Mouse (Mus musculus) neural tube, embryonic 14.5 days (tissue): ENCODE data around the gene Celf2. TPM values are rescaled to one million over a fixed set of nuclear protein-coding genes. Genes with fewer than 3 reads are reported as not detected.

Source experiments
- ATAC-seq: fragments of 200-750 bp; cut with Nextera tagmentation; 2 replicates; pipeline ENCODE4 v1.8.0; 2017; ENCODE audit warnings: low read depth, mild to moderate bottlenecking, moderate TSS enrichment, moderate library complexity
- H3K27ac ChIP-seq: fragments of 300-500 bp; sonication (generic); 2 replicates; pipeline ENCODE4 v1.5.1; 2014; ENCODE audit warnings: low read depth, mild to moderate bottlenecking, control low read depth, low read length, moderate library complexity, mixed read lengths
- H3K27me3 ChIP-seq: fragments of 300-500 bp; sonication (generic); 2 replicates; pipeline ENCODE4 v1.6.1; 2014; ENCODE audit warnings: low read length; ENCODE audit not compliant: control insufficient read depth, insufficient read depth
- H3K36me3 ChIP-seq: fragments of 300-500 bp; sonication (generic); 2 replicates; pipeline ENCODE4 v1.6.1; 2014; ENCODE audit warnings: low read length, mixed read lengths; ENCODE audit not compliant: control insufficient read depth, insufficient read depth
- H3K4me1 ChIP-seq: fragments of 300-500 bp; sonication (generic); 2 replicates; pipeline ENCODE4 v1.6.1; 2014; ENCODE audit warnings: low read length; ENCODE audit not compliant: control insufficient read depth, insufficient read depth
- H3K4me2 ChIP-seq: fragments of 300-500 bp; sonication (generic); 2 replicates; pipeline ENCODE4 v1.6.1; 2014; ENCODE audit warnings: mild to moderate bottlenecking, low read depth, low read length, control low read depth
- H3K4me3 ChIP-seq: fragments of 300-500 bp; sonication (generic); 2 replicates; pipeline ENCODE4 v1.5.1; 2014; ENCODE audit warnings: low read depth, low read length, control low read depth, mixed read lengths
- H3K9ac ChIP-seq: fragments of 300-500 bp; sonication (generic); replicated peaks from 2 replicates; pipeline ENCODE4 v1.6.1; 2014; ENCODE audit warnings: low read depth, mild to moderate bottlenecking, control low read depth, low read length, mixed read lengths
- H3K9me3 ChIP-seq: fragments of 300-500 bp; sonication (generic); 2 replicates; pipeline ENCODE4 v1.6.1; 2016; ENCODE audit warnings: low read length; ENCODE audit not compliant: control insufficient read depth
- WGBS: fragments of 180-500 bp; shearing (Covaris S2); extraction: QIAGEN DNeasy Blood & Tissue Kit; methylation state at CpG from one replicate; pipeline ENCODE4 v1.1.7; 2014; 5-methylcytosine and 5-hydroxymethylcytosine counted together
- polyA plus RNA-seq: library from polyadenylated mRNA; unstranded; fragments of >200 nt; fragmentation: Nextera tagmentation; extraction: Ambion mirVana; gene quantifications from 2 replicates; pipeline ENCODE4 v1.2.1, GENCODE M21; 2014

Celf2 gene
- polyA plus RNA-seq, 1 experiment from 2014 or later = 161 TPM

GRCm38 (mm10) chr2:7426481-7426880, 82.9 kb downstream of the Celf2 start:
- no peak for ATAC-seq
- no peaks in the 10 kb centered on the region for H3K9me3 ChIP-seq
- 90% methylated on average over 1 of the region's 1 CpGs for WGBS
- no peaks in the 10 kb centered on the region for H3K27me3 ChIP-seq
- no peak overlapping the region for H3K4me2 ChIP-seq
- no peak overlapping the region for H3K4me3 ChIP-seq
- no peak overlapping the region for H3K27ac ChIP-seq
- H3K4me1 ChIP-seq = no peaks in the 10 kb centered on the region
- no peaks in the 10 kb centered on the region for H3K36me3 ChIP-seq
- H3K9ac ChIP-seq = no peak overlapping the region

GRCm38 (mm10) chr2:7400530-7400929, 108.8 kb downstream of the Celf2 start:
- no peak for ATAC-seq
- H3K4me1 ChIP-seq = no peaks in the 10 kb centered on the region
- H3K36me3 ChIP-seq = no peaks in the 10 kb centered on the region
- H3K4me2 ChIP-seq = no peak overlapping the region
- WGBS = 78% methylated on average over 3 of the region's 3 CpGs
- no peak overlapping the region for H3K27ac ChIP-seq
- no peaks in the 10 kb centered on the region for H3K27me3 ChIP-seq
- H3K4me3 ChIP-seq = no peak overlapping the region
- H3K9ac ChIP-seq = no peak overlapping the region
- H3K9me3 ChIP-seq = no peaks in the 10 kb centered on the region

DNA sequence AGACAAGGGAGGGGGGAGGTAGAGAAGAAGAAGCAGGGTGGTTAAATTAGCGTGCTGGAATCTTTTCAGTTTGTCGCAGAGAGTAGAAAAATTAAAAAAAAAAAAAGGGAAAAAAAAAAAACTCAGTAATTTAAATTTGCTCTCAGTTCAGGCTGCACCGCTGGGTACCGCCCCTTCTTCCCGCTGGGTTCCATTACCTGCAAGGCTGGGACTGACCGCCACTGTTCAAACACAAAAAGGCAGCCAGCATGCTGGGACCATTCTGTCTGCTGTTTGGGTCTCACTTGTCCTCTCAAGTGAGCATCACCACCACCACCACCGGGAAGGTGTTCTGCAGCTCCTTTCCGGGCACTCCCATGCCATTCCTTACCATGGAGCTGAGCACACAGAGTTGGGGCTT, 113.4 kb downstream of the Celf2 start:
- no peaks in the 10 kb centered on the region for H3K27me3 ChIP-seq
- H3K4me3 ChIP-seq = peak overlapping the region; percentile 23
- H3K9me3 ChIP-seq = no peaks in the 10 kb centered on the region
- H3K4me2 ChIP-seq = peak overlapping the region; percentile 42
- 27% methylated on average over 8 of the region's 8 CpGs for WGBS
- no peak for ATAC-seq
- H3K27ac ChIP-seq = no peak overlapping the region
- no peaks in the 10 kb centered on the region for H3K36me3 ChIP-seq
- H3K4me1 ChIP-seq = no peaks in the 10 kb centered on the region
- H3K9ac ChIP-seq = no peak overlapping the region; the same call in 1 of the 2 replicates

GRCm38 (mm10) chr2:7395473-7395872, 113.9 kb downstream of the Celf2 start:
- no peaks in the 10 kb centered on the region for H3K27me3 ChIP-seq
- peak overlapping the region; percentile 23 for H3K4me3 ChIP-seq
- H3K9me3 ChIP-seq = no peaks in the 10 kb centered on the region
- no peak overlapping the region; the same call in 1 of the 2 replicates for H3K9ac ChIP-seq
- H3K36me3 ChIP-seq = no peaks in the 10 kb centered on the region
- no peaks in the 10 kb centered on the region for H3K4me1 ChIP-seq
- WGBS = 35% methylated on average over 7 of the region's 7 CpGs
- ATAC-seq = peak; percentile 34; the same call in 1 of the 2 replicates
- no peak overlapping the region for H3K27ac ChIP-seq
- peak overlapping the region; percentile 42 for H3K4me2 ChIP-seq

DNA sequence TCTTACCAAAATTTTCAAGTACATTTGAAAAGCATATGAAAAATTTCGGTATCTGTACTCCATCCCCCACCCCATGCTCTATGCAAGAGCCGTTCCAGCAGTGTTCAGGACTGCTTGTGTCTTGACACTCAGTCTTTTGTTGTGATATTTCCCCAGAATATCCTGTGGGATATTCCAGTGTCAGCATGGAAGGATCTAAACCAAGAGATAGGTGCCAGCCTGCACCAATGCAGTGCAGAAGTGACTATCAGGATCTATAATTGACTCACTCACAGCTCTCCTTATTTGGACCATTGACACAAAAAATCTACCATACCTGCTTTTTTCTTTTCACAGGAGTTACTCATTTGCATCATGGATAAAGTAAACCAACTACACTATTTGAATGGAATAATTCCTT, 116.9 kb downstream of the Celf2 start:
- no peaks in the 10 kb centered on the region for H3K36me3 ChIP-seq
- WGBS = 90% methylated on average over 2 of the region's 2 CpGs
- H3K9me3 ChIP-seq = no peaks in the 10 kb centered on the region
- ATAC-seq = no peak
- no peak overlapping the region for H3K4me2 ChIP-seq
- H3K27ac ChIP-seq = no peak overlapping the region
- no peaks in the 10 kb centered on the region for H3K4me1 ChIP-seq
- no peak overlapping the region for H3K4me3 ChIP-seq
- no peak overlapping the region for H3K9ac ChIP-seq
- H3K27me3 ChIP-seq = no peaks in the 10 kb centered on the region

GRCm38 (mm10) chr2:7389264-7389663, 120.1 kb downstream of the Celf2 start:
- Histone ChIP-seq H3K36me3 (no peaks in the 10 kb centered on the region), H3K27ac (no peak overlapping the region), H3K27me3 (no peaks in the 10 kb centered on the region), H3K4me1 (no peaks in the 10 kb centered on the region), H3K4me2 (no peak overlapping the region), H3K4me3 (no peak overlapping the region), H3K9me3 (no peaks in the 10 kb centered on the region), H3K9ac (no peak overlapping the region)
- ATAC-seq = no peak
- 89% methylated on average over 5 of the region's 5 CpGs for WGBS

DNA sequence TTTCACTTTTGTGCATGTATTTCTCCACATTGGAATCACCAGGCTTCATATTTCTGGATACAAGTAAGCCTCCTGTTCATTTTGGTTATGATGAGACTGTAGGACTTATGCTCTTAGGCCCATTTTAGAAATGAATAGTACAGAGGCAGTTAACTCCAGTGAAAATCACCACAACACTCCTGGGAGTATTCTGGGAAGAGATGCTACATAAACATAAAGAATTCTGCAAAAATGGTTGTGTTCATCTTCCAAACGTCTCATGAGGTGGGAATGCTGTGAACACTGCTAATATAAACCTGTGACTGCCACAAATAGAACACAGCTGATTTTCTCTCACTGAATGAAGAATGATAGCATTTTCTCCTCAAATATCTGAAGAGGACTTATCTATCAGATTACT, 130.6 kb downstream of the Celf2 start:
- Histone ChIP-seq H3K9me3 (no peaks in the 10 kb centered on the region), H3K4me2 (no peak overlapping the region), H3K36me3 (no peaks in the 10 kb centered on the region), H3K4me1 (no peaks in the 10 kb centered on the region), H3K27me3 (no peaks in the 10 kb centered on the region), H3K9ac (no peak overlapping the region), H3K4me3 (no peak overlapping the region), H3K27ac (no peak overlapping the region)
- ATAC-seq = no peak
- 45% methylated on average over 1 of the region's 1 CpGs for WGBS

DNA sequence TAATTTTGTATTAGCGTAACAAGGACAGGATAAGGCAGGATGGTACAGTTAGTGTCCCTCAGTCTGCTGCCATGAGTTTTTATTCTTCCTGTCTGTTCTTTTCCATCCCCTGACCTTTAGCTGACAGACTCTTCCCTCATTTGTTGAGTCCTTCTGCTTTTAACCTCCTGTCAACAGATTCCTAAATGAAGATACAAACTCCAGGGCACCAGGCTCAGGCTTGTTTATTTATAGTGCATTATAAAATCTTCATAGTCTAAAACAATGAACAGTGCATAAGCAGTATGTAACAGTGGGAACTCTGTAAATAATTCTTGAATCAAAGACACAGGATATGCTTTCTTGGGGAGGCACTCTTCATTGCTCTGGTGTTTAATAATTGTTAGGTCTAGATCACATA, 131.5 kb downstream of the Celf2 start:
- Histone ChIP-seq H3K4me3 (no peak overlapping the region), H3K36me3 (no peaks in the 10 kb centered on the region), H3K4me1 (no peaks in the 10 kb centered on the region), H3K4me2 (no peak overlapping the region), H3K9me3 (no peaks in the 10 kb centered on the region), H3K27ac (no peak overlapping the region), H3K27me3 (no peaks in the 10 kb centered on the region), H3K9ac (no peak overlapping the region)
- WGBS = 97% methylated on average over 1 of the region's 1 CpGs
- ATAC-seq = no peak

DNA sequence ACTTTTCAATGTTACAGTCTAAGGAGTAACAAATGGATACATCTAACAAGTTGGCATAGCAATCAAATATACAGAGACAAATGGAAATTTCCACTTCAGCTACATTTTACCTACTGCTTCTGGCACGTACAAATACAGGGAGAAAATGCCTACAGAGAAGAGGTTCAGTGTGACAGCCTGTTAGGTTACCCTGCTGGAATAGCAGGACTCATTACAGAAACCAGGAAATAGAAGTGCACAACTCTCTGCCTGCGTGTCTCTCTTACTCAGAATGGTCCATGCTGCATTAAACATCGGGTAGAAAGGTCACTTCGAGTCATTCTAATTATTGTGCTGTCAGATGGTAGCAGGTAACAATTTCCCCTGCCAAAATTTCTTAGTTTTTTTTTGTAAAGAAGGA, 141.6 kb downstream of the Celf2 start:
- Histone ChIP-seq H3K36me3 (no peaks in the 10 kb centered on the region), H3K9me3 (no peaks in the 10 kb centered on the region), H3K4me3 (no peak overlapping the region), H3K4me2 (no peak overlapping the region), H3K27ac (no peak overlapping the region), H3K4me1 (no peaks in the 10 kb centered on the region), H3K9ac (no peak overlapping the region), H3K27me3 (no peaks in the 10 kb centered on the region)
- ATAC-seq = no peak
- 91% methylated on average over 4 of the region's 4 CpGs for WGBS

DNA sequence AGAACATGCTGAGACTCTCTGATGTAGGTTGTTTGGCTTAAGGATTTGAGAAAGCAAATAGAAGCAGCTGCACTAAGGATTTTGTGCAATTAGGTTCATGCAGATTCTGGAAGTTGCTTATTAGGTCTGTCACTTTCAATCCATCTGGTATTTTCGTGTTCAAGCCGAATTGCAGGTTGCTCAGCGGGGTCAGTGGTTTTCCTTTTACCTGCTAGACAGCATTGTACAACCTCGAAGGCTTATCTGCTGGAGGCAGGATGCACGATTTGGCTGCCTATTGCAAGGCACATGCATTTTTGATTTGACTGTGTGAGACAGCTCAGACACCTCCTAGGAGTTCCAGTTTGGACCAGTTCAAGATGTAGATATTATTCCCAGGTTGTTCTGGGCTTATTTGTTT, 149.8 kb downstream of the Celf2 start:
- no peaks in the 10 kb centered on the region for H3K27me3 ChIP-seq
- WGBS = 89% methylated on average over 5 of the region's 5 CpGs
- H3K27ac ChIP-seq = no peak overlapping the region
- no peak overlapping the region for H3K9ac ChIP-seq
- H3K36me3 ChIP-seq = no peaks in the 10 kb centered on the region
- no peak overlapping the region for H3K4me3 ChIP-seq
- H3K4me2 ChIP-seq = no peak overlapping the region
- no peak for ATAC-seq
- H3K4me1 ChIP-seq = no peaks in the 10 kb centered on the region
- no peaks in the 10 kb centered on the region for H3K9me3 ChIP-seq
